Mouse (Mus musculus) ZHBTc4 (cell line): ENCODE results near the gene Fstl5.
"Not testable (repeated sequence)": the region's sequence is repeated elsewhere in the genome, so short reads cannot be mapped to it uniquely, and the experiment has no call there.

ENCODE experiments used
- DNase-seq: peaks from one replicate; pipeline ENCODE4 v3.0.0-alpha.2; 2011; ENCODE audit warnings: low read depth, low spot score

The Fstl5 gene

DNA sequence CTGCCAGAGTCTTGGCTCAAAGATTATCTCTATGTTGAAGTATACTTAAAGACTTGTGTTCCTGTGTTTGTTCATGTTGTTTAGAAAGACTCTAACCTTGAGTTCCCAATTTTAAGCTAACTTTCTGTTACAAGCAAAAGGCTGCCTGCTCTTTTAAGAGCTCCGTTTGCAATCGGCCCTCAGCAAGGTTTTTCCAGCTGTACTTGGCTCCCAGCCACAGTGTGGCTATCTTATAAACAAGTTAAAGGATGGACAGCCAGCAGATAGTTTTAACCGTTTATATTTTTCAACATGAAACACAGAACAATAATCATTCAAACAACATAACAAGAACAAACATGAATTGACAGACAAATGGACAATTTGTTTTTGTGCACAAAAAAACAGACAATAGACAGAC lies 433.8 kb downstream of the Fstl5 start:
- not testable (repeated sequence) for DNase-seq

DNA sequence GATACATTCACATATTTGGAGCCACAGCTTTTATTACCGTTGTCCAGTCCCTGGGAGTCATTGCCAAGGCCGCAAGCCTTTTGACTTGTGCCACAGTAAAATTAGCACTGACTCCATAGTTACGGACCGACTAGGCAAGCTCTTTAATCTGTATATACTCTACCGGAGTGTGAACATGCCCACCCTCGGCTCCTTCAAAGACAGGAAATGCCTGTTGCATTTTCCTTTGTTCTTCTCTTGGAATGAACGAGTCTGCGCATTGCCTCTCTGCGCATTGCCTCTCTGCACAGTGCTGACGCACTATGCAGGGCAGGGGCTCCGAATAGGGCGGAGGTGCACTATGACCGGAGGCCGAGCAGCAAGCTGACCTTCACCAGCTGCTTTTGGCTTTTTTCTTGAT lies 434.7 kb downstream of the Fstl5 start:
- no peak for DNase-seq

DNA sequence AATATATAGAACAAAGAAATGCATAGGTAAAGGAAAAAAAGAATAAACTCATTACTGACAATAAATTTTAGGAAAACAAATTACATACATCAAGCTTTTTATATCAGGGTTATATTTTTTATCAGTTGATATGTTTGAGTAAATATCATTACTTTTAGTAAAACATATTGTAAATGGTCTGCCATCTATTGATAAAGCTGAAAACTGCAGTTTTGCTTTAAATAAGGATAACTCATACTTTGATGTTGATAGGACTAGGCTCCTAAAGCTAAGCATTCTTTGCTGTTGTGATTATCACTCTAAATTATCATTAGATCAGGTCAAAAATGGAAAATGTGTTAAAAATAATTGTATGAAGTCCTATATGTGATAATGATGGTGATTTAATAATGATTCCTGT lies 493.3 kb downstream of the Fstl5 start:
- no peak for DNase-seq

DNA sequence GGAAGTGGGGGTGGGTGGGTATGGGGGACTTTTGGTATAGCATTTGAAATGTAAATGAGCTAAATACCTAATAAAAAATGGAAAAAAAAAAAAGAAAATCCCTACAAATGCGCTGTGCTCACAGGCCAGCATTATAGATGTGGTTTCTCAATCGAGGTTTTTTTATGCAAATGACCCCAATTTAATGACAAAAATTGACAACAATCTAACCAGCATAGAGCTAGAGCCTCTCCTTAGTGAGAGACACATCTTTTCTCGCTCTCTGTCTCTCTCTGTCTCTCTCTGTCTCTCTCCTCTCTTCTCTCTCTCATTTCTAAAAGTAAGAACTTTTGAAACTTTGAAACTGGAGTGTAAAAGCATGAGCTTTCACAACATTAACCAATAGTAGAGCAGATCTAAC lies 498.4 kb downstream of the Fstl5 start:
- no peak for DNase-seq

DNA sequence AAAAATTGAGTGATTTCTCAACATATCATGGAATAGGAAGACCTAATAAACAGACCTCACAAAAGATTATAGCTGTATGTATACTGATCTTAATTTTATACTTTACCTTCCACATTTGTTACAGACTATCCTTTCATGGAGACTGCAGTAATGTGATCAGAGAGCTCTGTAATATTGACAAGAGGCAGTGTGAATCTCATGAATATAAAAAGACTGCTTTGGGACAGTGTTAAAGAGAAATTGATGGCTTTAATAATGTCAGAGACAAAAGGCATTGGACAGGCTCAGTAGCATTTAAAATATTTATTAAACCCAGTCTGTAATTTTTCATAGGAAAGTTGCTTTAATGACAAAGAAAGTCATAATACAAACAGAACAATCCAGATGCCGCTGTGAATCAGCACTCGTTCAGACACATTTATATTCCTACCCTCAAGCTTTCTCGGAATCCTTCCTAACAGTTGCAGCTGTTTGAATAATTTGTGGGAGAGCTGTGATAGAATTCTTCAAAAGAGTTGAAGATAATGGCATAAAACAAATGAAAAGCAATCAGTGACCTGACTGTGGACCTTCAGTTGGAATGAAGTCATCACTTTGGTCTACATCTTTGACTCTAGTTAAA lies 499.0 kb downstream of the Fstl5 start:
- no peak for DNase-seq

DNA sequence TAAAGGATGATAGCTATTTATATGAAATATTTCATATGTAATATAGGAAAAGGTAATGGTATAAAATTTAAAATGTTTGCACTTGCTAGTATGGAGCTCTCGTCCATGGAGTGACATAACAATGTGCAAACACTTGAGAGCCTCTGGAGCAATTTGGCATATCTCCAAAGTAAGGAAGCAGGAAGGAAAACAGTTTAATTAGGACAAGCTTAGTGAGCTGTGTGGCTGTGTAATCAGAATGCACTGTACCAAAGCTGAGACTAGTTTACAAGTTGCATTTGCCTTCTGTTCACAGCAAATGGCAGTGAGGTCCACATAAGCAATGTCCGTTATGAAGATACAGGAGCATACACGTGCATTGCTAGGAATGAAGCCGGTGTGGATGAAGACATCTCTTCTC lies 519.1 kb downstream of the Fstl5 start:
- no peak for DNase-seq

DNA sequence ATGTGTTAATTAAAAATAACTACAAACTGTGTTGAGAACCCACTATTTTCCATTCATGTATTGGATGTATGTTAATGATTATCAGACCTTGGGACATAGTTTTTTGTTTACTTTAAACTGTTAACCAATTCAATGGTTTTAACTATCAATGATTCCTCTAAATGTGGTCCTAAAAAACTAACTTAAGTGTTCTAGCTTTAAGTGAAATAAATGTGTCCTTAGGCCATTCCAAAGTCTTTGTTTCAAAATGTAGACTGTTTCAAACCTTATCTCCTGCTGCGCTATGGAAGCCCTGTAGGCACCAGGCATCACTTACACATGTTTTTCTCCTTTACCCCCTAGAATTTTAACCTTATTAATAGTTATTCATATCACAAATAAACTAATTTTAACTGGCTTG lies 546.0 kb downstream of the Fstl5 start:
- DNase-seq = no peak

DNA sequence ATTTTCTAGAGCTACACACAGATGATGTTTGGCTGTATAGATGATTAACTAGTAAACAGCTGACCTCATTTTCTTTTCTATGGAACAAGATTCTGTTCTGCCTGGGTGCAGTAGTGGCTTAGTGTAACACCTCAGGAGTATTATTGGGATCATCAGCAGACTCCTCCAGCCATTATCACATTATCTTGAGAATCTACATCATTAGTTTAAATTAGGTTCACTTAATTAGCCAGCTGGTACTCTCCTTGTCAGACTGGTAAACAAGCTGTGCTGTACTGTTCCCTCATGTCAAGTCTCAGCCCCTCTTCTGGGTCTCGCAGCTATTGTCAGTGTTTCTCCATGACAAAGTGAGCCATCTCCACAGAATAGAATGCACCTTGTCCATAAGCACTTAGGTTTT lies 580.2 kb downstream of the Fstl5 start:
- no peak for DNase-seq

DNA sequence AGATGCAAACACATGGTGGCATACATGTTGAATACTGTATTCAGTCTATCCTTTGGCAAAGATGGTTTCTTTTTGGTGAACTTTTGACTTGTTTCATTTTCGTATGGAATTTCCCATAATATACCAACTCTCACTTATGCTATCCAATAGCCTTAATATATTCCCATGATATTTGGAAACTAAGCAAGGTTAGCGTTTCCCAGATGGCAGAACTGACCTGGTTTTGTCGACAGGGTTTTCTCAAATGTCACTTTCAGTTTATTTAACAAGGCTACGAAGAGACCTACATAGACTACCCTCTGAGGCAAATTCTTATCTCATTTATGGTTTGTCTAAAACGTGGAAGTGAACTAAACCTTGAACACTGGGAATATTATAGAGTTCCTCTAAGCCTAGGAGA lies 596.8 kb downstream of the Fstl5 start:
- no peak for DNase-seq

DNA sequence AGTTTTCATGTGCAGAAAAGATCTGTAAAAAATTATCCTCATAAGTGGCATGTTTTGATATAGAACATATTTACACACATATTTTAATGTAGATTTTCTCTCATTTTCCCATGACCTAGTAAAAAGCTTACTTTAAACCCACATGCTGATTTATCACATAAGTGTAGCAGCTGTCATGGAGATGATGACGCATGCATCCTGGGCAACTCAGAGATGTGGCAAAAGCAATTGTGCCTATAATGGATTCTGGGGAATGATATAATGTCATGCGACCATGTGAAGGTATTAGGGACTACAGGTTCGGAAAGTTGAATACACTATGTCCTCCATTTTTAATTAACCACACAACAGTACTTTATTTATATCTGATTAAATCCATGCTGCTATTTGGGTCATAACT lies 601.9 kb downstream of the Fstl5 start:
- no peak for DNase-seq

DNA sequence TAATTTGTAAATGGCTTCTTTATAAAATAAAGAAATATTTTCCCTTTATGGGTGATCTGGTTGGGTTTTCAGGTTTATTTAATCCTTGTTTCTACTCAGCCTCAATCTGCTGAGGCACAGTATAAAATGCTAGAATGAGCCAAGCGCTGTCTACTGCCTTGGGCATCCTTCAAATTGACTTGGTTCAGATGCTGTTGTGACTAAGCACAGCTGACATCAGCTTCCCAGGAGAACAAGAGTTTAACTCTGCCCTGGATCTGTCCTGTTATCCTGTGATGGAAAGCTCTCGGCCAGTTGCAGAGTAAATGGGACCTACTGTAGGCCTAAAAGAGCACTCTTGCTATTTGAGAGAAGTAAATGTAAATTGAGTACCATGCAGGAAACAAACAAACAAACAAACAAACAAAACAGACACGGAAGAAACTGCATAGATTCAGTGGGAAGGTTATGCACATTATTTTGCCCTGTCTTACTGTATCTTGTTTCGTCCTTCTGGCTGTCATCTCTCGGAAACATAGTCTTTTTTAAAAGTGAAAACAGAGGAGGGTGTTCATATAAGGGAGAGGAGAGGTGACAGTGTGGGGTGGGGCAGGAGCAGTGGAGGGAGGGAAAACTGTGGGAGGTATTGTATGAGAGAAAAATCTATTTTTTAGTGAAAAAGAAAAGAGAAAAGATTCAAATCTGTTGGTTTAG lies 605.9 kb downstream of the Fstl5 start:
- DNase-seq = no peak

DNA sequence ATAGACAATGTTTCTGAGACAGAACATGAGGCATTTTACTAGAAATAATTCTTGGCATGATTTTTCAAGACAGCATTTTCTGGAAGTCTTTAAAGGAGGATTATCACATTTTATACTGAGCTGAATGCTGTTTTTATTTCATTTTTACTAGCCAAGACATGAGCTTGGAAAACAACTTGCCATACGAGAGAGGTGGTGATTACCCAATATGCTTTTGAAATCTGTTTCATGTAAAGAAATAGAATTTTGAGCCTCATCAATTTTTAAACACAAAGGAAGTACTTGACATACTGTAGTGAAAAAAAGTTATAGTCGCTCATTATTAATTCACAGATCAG lies 606.4 kb downstream of the Fstl5 start:
- no peak for DNase-seq

DNA sequence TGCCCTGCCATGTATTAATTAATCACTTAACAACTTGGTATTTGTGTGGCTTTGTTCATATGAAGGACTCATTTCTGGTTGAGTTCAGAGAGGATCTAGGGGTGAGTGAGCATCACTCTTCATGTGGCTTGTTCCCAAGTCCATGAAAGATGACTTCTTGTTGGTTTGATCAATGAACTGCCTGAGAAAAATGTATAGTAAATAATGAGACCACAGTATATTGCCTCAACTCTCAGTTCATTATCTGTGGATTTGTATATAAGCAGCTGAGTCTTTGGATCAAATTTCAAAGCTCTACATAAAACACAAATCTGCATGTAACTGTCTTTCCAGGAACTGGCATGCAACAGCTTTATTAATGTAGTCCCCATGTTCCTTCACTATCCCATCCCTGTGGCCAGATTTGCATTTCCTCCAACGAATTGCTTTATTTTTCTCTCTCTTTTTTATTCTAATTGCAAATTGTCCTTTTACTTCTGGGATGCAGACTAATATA lies 623.1 kb downstream of the Fstl5 start:
- no peak for DNase-seq

DNA sequence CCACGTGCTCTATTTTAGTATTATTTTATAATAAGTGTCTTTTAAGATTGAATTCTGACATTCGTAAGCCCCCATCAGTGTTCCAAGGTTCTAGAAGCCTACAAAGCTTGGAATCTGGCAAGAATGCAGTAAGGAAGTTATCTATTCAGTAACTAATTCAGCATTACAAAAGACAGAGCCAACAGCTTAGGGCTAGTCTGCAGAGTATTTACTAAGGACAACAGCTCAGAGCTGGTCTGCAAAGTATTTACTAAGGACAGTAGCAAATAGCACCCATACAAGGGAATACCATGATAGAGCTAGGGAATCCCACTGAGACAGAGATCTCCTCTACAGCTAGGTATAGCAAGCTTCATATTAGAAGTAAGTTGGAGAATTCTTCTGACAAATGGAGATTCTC lies 665.2 kb downstream of the Fstl5 start:
- DNase-seq = peak; percentile 66
